Mouse (Mus musculus): Measurements from ENCODE around the gene Umod.
A peak's percentile ranks its signal among the peaks of the same experiment; 100 is the strongest.

The Umod gene

GRCm38 (mm10) chr7:119479256-119479655 lies at the start of gene Umod:
Umod (minus strand) TSS chr7:119479282.
- DNase-seq (ENCODE audit: low spot score): no peak

DNA sequence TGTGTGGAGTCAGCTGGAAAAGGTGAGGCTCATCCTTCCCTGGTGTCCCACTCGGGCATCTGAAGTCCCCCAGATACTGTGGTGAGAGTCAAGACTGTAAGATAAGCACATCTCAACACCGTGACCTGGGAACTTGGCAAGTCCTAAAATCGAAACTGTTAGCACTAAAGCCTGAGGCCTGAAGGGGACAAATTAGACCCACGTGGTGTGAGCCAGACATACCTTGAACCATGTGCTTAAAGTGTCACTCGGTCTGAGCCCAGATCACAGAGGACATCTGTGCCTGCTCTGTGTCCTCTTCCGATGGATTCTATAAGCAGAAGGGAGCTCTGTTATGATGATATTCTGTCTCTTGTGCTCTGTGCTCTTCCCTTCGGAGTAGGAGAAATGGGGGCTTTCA lies 49.5 kb upstream of the Umod start:
- no peak for DNase-seq (ENCODE audit: low spot score)

DNA sequence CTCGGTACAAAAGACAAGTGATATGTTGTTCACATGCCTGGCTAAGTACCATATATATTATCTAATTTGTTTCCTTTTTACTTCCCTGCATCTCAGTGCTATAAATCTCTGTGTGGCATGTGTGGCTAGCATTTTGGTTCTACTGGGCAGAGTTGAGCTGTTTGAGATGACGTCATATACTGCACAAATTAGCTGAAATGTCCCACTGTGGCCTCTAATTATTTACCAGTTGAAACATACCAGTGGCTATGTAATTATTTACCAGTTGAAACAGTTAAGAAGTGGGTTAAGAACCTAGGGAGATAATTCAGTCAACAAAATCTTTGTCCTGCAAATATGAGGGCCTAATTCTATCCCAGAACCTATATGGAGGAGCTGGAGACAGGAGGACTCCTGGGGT lies 48.5 kb upstream of the Umod start:
- peak; percentile 13 for DNase-seq (ENCODE audit: low spot score)

DNA sequence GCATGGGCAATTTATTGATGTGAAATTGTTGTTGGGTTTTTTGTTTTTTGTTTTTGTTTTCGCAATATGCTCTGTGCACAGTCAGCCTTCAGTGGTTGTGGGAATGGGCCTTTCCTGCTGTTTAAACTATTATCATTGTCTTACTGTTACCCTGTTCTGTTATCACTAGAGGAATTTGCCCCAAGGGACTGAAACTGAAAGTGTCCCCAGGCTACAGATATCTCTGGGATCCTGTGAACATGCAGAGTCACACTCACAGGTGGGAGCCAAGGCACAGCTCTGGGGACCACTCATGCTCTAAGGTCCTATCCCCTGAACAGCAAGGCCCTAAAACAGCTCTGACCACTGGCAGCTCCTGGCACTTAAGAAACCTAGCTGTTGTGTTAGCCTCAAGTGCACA lies 48.1 kb upstream of the Umod start:
- DNase-seq (ENCODE audit: low spot score): no peak

DNA sequence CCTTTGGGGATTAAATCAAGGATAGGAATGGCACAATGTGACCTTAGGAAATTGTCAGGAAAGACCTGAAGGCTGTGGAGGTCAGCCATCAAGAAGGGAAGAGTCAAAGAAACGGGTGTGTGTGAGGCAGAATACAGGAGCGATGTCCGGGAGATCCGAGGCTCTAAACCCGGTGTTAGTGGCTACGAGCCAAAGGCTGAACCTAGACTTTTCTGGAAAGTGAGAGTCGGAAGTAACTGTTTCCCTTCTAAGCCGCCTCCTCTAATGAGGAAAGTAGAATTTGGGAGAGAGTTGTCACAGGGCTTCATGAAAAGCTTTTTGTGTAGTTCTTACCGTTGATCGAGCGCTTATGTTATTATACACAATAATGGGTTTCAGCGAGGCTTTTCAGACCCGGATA lies 47.4 kb upstream of the Umod start:
- peak; percentile 21 for DNase-seq (ENCODE audit: low spot score)

DNA sequence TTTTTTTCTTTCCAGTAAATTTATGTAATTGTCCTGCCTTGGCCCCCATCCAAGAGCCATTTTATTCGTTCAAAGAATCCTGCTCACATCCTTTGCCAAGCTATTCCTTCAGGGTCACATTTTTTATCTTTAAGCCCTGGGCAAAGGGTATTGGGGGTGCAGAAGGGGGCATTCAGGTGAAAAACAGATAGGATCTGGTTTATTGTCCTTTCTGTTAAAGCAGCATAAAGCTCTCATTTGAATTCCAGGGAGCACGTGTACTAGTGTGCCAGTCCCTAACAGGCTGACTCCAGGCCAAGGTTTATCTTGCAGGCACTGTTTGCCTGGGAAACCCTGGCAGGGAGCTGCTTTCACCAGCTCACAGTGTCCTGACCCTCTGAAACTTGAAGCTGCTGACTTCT lies 46.8 kb upstream of the Umod start:
- peak; percentile 85 for DNase-seq (ENCODE audit: low spot score)

DNA sequence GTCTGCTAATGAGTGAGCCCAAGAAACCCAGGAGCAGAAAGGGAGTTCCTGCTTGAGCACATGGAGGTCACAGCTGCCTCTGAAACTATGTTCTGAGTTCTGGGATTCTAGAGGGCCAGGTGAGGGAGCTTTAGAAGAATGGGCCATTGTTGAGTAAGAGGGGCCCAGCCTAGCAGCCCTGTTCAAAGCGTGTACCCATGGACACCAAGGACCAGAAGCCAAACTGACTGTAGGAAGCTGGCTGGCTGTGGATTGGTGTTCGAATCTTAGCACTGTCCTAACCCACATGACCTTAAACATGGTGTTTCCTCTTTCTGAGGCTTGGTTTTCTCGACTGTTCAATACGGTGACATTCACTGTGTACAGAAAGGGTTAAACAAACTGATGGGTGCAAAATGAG lies 44.3 kb upstream of the Umod start, which contains the start of gene Pdilt:
Gene Pdilt (minus strand): TSS at position 101 of the 400 bp plus-strand sequence.
- DNase-seq (ENCODE audit: low spot score): no peak

DNA sequence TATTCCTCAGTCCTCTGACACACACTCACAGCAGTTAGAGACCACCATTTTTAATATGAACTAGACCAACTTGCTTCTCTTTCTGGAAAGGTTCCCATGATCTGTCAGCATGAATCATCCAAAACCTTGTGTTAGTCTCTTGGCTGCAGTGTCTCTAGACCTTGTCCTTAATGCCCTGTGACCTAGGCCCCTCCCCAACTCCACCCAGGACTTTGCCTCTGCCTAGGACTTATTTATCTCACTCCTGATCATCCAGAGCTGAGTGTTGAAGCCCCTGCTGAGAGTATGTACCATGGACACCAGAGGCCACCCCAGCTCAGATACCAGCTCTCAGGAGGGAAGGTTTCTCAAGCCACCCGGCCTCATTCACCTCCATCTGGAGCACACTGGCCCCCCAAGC lies 43.3 kb upstream of the Umod start:
- DNase-seq (ENCODE audit: low spot score): peak; percentile 46

- no peak for DNase-seq (ENCODE audit: low spot score)
Observed at GRCm38 (mm10) chr7:119521816-119522215, 42.7 kb upstream of the Umod start.

GRCm38 (mm10) chr7:119519654-119520053 lies 40.6 kb upstream of the Umod start:
- DNase-seq (ENCODE audit: low spot score): peak; percentile 71

GRCm38 (mm10) chr7:119519163-119519562 lies 40.1 kb upstream of the Umod start, which contains the start of gene Acsm5:
Acsm5 (plus strand) TSS chr7:119519463.
- DNase-seq (ENCODE audit: low spot score): no peak

DNA sequence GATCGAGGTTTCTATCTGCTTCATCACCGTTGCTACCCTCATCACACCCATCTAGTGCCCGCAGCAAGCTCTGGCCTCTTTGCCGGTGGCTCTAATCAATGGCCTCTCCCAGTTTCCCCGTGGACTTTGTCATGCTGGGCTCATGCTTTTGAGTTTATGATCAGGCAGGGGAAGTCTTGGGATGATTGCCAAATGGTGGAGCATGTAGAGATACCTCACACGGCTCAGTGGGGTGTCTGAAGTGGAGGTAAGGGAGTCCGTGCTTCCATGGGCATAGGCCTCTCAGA lies 37.1 kb upstream of the Umod start:
- no peak for DNase-seq (ENCODE audit: low spot score)

- DNase-seq (ENCODE audit: low spot score): peak; percentile 53
Observed at GRCm38 (mm10) chr7:119515492-119516271, 36.6 kb upstream of the Umod start.

GRCm38 (mm10) chr7:119513056-119513455 lies 34.0 kb upstream of the Umod start:
- peak; percentile 36 for DNase-seq (ENCODE audit: low spot score)

DNA sequence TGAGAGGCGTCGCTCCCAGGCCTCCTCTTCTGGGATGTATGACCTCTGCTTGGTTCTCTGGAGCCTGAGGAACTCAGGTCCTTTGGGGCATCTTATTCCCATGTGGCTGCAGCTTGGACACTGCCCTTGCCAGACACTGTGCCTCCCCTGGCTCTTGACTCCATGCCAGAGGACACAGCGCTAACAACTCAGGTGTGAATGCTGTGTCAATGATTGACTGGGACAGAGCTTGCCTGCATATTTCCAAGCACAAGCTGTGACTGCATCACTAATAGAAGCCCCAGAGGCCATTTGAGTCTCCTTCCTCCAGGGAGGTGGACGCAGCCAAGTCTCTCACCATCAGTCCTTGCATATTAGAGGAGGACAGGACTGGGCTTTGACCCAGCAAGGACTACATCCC lies 32.1 kb upstream of the Umod start:
- no peak for DNase-seq (ENCODE audit: low spot score)

- no peak for DNase-seq (ENCODE audit: low spot score)
Observed at GRCm38 (mm10) chr7:119490041-119490780, 11.1 kb upstream of the Umod start.

DNA sequence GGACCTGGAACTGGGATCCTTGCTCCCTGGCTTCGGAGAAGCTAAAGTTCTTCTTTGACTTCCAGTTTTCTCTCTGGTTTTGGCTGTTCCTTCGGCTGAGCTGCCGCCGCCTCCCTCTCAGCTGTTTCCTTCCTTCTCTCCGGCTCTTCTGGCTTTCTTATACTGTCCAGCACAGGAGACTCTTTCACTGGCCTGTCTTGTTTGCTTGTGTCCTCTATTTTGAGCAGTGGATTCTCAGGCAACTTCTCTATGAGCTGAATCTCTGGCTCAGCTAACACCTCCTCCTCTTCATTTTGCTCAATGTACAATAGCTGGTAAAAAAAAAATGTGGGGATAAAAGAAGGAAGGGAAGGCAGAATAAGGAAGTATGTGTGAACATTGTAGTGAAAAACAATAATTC lies 7.6 kb upstream of the Umod start:
- DNase-seq (ENCODE audit: low spot score): no peak

- DNase-seq (ENCODE audit: low spot score): no peak
Observed at GRCm38 (mm10) chr7:119484154-119484553, 5.1 kb upstream of the Umod start.

- DNase-seq (ENCODE audit: low spot score): no peak
Observed at GRCm38 (mm10) chr7:119476500-119477389, 2.3 kb downstream of the Umod start.

DNA sequence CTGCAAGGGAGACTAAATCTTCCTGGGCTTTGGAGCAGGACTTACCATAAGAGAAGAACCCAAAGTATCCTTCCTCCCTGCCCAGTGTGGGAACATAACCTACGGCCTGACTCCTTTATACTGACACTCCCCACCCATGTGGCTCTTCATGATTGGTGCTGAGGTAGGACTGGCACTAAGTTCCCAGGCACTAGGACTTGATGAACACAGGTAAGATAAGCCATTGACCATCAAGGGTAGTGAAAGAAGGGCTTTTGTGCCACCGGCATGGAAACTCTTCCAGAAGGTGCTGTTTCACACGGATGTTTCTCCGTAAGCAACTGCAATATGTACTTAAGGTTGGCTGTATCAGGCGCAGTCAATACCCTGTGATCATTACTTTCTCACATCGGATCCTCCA lies 19.9 kb downstream of the Umod start, which contains the start of gene Gp2:
Gene Gp2 (minus strand): TSS at position 101 of the 400 bp plus-strand sequence.
- no peak for DNase-seq (ENCODE audit: low spot score)

DNA sequence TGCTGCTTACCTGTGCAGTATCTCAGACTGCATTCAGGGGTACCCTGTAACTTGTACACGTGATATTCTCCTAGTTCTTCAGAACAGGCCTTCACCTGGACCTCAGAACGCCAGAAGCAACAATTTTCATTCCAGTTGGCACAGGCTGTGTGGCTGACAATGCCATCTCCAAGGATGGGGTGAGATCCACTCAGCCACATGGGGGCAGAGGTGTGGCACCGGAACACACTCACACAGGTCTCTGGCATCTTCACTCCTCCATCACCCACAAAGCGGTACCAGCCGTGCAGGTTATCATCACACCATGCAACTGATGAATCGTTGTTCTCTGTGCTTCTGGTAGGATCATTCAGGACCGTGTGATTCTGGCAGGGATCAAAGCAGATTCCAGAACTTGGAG lies 24.9 kb downstream of the Umod start:
- DNase-seq (ENCODE audit: low spot score): no peak

- DNase-seq (ENCODE audit: low spot score): no peak
Observed at GRCm38 (mm10) chr7:119443849-119444248, 35.2 kb downstream of the Umod start.

All from adipocyte (in vitro differentiated cells).